Mouse (Mus musculus): ENCODE results near the gene Cradd.

Gene Cradd

GRCm38 (mm10) chr10:95170721-95171354, 153.1 kb downstream of the Cradd start:
- DNase-seq (ENCODE audit: low read depth in 2 of 2, low spot score in 2 of 2) = no peak

- no peak for DNase-seq (ENCODE audit: low read depth in 2 of 2, low spot score in 2 of 2)
Observed at GRCm38 (mm10) chr10:95164949-95165348, 159.0 kb downstream of the Cradd start.

GRCm38 (mm10) chr10:95162691-95163374, 161.1 kb downstream of the Cradd start:
- no peak for DNase-seq (ENCODE audit: low read depth in 2 of 2, low spot score in 2 of 2)

GRCm38 (mm10) chr10:95159675-95160256, 164.2 kb downstream of the Cradd start:
- DNase-seq (ENCODE audit: low read depth in 2 of 2, low spot score in 2 of 2) = no peak

GRCm38 (mm10) chr10:95156410-95156809, 167.5 kb downstream of the Cradd start:
- no peak for DNase-seq (ENCODE audit: low read depth in 2 of 2, low spot score in 2 of 2)

- DNase-seq (ENCODE audit: low read depth in 2 of 2, low spot score in 2 of 2) = no peak
Observed at GRCm38 (mm10) chr10:95154675-95155074, 169.3 kb downstream of the Cradd start.

GRCm38 (mm10) chr10:95153224-95153623, 170.7 kb downstream of the Cradd start:
- no peak for DNase-seq (ENCODE audit: low read depth in 2 of 2, low spot score in 2 of 2)

GRCm38 (mm10) chr10:95152503-95152989, 171.4 kb downstream of the Cradd start:
- DNase-seq (ENCODE audit: low read depth in 2 of 2, low spot score in 2 of 2) = no peak

GRCm38 (mm10) chr10:95151012-95151768, 172.7 kb downstream of the Cradd start:
- no peak for DNase-seq (ENCODE audit: low read depth in 2 of 2, low spot score in 2 of 2)

GRCm38 (mm10) chr10:95149666-95150065, 174.3 kb downstream of the Cradd start:
- no peak for DNase-seq (ENCODE audit: low read depth in 2 of 2, low spot score in 2 of 2)

- DNase-seq (ENCODE audit: low read depth in 2 of 2, low spot score in 2 of 2) = no peak
Observed at GRCm38 (mm10) chr10:95148641-95149040, 175.3 kb downstream of the Cradd start.

- DNase-seq (ENCODE audit: low read depth in 2 of 2, low spot score in 2 of 2) = no peak
Observed at GRCm38 (mm10) chr10:95147136-95147901, 176.6 kb downstream of the Cradd start.

- no peak for DNase-seq (ENCODE audit: low read depth in 2 of 2, low spot score in 2 of 2)
Observed at GRCm38 (mm10) chr10:95146491-95146890, 177.4 kb downstream of the Cradd start.

- no peak for DNase-seq (ENCODE audit: low read depth in 2 of 2, low spot score in 2 of 2)
Observed at GRCm38 (mm10) chr10:95145204-95145926, 178.6 kb downstream of the Cradd start.

GRCm38 (mm10) chr10:95144414-95145130, 179.4 kb downstream of the Cradd start:
- DNase-seq (ENCODE audit: low read depth in 2 of 2, low spot score in 2 of 2) = no peak

- DNase-seq (ENCODE audit: low read depth in 2 of 2, low spot score in 2 of 2) = no peak
Observed at GRCm38 (mm10) chr10:95143446-95144114, 180.4 kb downstream of the Cradd start.

GRCm38 (mm10) chr10:95142844-95143435, 181.0 kb downstream of the Cradd start:
- DNase-seq (ENCODE audit: low read depth in 2 of 2, low spot score in 2 of 2) = no peak

- DNase-seq (ENCODE audit: low read depth in 2 of 2, low spot score in 2 of 2) = no peak
Observed at GRCm38 (mm10) chr10:95141075-95141474, 182.9 kb downstream of the Cradd start.

GRCm38 (mm10) chr10:95140191-95140590, 183.7 kb downstream of the Cradd start:
- no peak for DNase-seq (ENCODE audit: low read depth in 2 of 2, low spot score in 2 of 2)

All from CD8-positive naive resting alpha-beta T cell, adult 2 months (primary cell).